Mouse (Mus musculus): ENCODE data around the gene Zfp69.

Zfp69 gene

DNA sequence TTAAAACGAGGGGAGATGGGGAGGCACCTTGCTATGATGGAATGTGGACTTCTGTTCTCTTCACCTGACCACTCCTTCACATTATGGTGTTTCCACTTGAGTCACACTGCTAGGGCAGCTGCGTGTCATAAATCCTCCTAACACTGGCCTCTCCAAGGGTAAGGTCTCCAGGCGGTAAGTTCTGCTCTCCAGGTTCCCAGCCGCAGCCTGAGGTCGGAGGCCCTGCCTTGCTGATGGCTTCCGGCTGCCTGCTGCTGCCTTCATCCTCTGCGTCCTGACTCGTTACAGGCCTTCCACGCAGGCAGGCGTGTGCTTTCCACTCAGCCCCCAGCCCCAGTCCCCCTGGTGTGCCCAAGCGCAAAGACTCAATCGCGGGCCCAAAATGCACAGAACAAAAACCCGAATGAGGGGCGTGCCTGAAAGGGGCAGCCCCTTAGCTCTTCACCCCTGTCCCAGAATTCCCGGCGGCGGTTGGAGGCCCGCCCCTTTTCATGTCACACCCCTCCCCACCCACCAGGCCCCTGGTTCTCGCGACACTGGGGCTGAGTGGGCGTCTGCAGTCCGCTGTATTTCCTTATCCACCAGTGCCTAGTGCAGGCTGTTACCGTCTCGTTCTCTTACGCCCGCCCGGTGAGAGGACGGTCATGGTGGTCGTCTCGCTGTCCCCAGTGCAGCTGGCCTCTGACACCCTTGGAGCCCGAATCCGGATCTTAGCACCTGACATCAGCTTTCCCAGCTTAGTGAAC, 26.8 kb downstream of the Zfp69 start, which contains the start of gene Exo5:
Gene Exo5 (minus strand): TSS at position 464 of the 746 bp plus-strand sequence.
- DNase-seq (ENCODE audit: low read depth, low spot score), result peak; percentile 87

DNA sequence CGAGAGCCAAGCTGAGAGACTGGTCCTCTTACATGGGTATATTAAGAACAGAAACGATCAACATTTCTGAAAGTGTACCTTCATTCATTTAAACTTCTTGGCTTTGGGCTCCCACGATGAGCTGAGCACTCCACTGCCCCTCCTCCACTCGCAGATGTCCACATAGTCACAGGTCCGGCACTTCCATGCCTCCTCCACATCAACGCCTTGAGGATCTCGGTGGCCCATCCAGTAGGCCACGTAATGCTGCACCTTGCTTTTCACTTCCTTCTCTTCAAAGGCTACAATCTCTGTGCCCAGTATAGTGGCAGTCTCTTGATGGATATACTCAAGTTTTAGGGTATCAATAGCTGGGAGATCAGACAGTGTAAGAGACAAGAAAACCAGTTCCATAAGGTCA, 30.0 kb downstream of the Zfp69 start:
- DNase-seq (ENCODE audit: low read depth, low spot score), result no peak

DNA sequence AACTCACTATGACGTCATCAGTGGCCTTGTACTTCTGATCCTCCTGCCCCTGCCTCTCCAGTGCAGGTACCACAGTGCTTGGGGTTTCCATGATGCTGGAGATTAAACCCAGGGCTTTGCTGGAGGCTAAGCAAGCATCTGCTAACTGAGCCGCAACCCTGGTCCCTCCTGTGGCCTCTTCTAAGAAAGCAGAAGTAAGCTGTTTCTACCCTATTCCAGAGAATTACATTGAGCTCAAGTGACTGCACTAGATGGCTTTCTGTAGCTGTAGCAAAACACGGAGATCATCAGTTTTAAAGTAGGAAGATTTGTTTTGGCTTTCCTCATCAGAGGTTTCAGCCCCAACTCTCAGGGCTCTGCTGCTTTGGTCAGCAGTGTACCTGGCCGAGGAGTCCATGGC, 37.0 kb downstream of the Zfp69 start:
- no peak for DNase-seq (ENCODE audit: low read depth, low spot score)

DNA sequence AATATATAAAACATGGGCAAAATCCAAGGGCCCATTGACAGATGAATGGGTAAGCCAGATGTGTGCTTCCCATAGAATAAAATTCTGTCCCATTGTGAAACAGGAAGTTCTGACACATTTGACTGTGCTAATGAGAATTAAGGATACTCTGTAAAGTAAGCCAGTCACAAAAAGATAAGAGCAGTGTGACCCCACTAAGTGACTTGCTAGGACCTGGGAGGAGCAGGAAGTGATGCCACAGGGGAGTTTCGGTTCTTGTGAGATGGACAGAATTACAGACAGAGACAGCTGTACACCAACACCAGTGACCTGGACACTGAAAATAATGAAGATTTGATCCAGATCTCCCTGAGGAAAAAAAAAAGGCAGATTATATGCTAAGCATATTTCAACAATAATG, 37.6 kb downstream of the Zfp69 start:
- no peak for DNase-seq (ENCODE audit: low read depth, low spot score)

GRCm38 (mm10) chr4:120913443-120913842, 38.1 kb downstream of the Zfp69 start:
- DNase-seq (ENCODE audit: low read depth, low spot score), result no peak

GRCm38 (mm10) chr4:120912866-120913265, 38.6 kb downstream of the Zfp69 start:
- DNase-seq (ENCODE audit: low read depth, low spot score), result no peak

GRCm38 (mm10) chr4:120911086-120911485, 40.4 kb downstream of the Zfp69 start:
- DNase-seq (ENCODE audit: low read depth, low spot score), result no peak

DNA sequence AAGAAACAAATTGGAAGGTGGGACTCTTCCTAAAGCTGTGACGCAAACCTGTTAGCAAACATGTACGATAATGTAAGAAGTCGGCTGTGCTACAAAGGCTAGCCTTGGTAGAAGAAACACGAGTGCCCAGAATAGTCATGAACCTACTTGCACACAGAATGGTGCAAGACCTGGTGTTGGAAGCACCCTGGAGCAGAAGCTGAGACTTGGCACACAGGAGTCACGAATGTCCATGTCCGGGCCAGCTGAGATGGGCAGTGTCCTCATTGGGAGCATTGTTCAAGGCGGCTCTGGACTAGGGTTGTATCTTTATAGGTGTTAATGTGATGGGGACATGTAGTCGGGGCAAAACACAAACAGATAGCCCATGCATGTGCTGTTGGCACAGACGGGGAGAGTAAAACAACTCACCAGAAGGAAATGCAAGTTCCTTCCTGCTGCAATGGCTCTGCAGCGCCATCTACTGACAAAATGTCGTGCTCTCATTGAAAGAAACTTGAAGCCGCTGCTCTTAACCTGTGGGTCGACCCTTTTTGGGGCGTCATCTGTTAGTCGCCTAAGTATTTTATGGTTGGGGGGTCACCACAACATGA, 41.8 kb downstream of the Zfp69 start:
- DNase-seq (ENCODE audit: low read depth, low spot score), result peak; percentile 47

DNA sequence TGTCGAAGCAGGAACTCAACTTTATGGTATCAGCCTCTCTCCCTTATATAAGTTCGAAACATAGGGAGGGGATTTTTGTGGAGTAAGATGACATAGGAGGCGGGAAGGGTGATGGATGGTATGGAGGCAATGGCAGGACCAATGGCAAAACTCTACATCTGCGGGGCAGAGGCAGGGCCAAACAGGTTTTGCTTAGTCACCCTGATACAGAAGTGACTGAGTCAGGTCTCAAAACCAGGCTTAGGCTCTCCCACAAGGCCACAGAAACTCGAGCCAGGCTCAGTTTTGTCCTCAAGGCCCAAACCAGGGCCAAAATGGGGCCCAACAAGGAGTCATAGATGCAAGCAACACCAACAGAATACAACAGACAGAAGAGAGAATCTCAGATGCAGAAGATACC, 45.9 kb downstream of the Zfp69 start:
- DNase-seq (ENCODE audit: low read depth, low spot score), result no peak

- DNase-seq (ENCODE audit: low read depth, low spot score), result no peak
Observed at GRCm38 (mm10) chr4:120904533-120904932, 47.0 kb downstream of the Zfp69 start.

- peak; percentile 32 for DNase-seq (ENCODE audit: low read depth, low spot score)
Observed at GRCm38 (mm10) chr4:120895810-120896584, 55.5 kb downstream of the Zfp69 start.

DNA sequence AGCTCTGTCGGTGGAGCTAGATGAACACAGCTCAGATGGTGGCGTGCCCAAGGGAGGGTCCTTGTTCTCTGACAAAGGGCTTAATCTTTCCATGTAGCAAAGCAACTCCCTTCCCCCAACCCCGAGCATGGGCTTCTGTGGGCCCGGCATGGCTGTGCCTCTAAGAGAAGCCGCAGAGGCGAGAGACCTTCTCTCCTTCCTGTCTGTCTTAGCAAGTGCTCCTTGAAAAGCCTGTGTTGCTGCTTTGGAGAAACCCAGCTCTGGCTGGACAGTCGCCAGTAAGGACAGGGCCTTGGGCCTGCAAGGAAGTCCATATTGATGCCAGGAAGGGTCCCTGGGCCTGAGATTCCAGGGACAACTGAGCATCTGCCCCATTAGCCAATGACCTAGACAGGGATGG, 56.3 kb downstream of the Zfp69 start:
- DNase-seq (ENCODE audit: low read depth, low spot score), result no peak

DNA sequence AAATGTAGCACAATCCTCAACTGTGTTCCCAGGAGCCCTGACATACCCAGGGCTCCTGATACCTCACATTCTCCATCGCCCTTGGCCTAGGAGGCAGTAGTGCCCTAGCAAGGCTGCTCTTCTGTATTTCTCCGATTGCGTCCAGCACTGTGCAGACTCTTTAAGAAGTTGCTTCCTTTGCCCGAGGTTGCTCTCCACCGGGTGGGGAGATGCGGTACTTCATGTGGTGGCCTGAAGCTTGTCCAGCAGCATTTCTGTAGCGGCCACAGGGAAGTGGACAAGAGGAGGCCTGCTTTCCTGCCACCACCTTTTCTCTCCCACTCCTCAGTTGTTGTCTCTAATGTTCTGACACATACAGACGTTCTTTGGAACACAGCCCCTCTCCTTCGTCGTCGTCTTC, 56.9 kb downstream of the Zfp69 start:
- DNase-seq (ENCODE audit: low read depth, low spot score), result no peak

DNA sequence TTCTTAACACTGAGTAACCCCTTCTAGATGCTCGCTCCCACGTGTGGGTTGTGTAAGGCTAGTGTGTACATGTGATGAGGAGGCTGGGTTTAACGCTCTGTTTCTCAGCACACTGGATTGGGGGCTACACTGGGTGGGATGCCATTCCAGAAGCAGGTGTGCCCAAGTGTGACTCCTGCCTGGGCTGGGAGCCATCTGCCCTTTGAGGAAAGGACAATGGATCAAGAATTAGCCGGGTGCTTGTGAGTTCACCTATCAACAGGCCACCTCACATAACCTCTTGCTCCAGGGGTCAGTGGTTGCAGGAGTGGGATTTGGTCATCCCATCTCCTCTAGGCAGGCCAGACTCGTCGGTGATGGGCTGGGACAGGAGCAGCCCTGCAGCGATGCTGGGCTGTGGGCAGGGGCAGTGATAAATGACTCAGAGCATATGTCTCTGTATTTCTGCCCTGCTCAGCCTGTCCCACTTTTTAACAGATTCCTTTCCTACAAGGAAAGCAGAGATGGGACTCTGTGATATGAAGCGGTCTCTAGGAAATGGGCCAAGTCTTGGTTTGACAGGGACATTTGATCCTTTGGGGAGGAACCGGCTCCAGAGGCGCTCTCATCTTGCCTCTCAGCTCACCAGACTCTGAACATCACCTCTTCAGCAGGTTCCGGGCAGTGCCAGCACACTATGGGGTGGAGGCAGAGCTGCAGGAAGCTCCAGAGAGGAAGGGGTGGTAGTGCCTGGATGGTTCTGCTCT, 57.7 kb downstream of the Zfp69 start:
- DNase-seq (ENCODE audit: low read depth, low spot score), result no peak

GRCm38 (mm10) chr4:120892516-120892915, 59.0 kb downstream of the Zfp69 start:
- no peak for DNase-seq (ENCODE audit: low read depth, low spot score)

DNA sequence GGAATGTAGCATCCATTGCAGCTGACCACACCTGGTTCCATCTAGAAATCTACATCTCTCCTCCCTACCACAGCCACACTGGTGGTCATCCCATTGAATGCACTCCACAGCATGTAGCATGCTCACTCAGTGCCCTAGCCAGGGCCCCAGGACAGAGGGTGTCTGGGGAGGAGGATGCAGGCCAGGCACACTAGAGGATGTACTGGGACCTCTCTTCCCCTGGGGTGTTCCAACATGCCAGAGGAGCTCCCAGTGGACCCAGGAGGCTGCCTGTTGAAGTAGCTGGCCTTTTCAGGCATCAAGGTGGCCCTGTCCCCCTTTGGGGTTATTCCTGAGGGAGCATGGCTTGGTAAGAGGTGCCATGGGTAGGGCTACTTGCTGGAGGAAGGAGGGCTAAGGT, 59.5 kb downstream of the Zfp69 start:
- no peak for DNase-seq (ENCODE audit: low read depth, low spot score)

- no peak for DNase-seq (ENCODE audit: low read depth, low spot score)
Observed at GRCm38 (mm10) chr4:120890754-120891440, 60.6 kb downstream of the Zfp69 start.

DNA sequence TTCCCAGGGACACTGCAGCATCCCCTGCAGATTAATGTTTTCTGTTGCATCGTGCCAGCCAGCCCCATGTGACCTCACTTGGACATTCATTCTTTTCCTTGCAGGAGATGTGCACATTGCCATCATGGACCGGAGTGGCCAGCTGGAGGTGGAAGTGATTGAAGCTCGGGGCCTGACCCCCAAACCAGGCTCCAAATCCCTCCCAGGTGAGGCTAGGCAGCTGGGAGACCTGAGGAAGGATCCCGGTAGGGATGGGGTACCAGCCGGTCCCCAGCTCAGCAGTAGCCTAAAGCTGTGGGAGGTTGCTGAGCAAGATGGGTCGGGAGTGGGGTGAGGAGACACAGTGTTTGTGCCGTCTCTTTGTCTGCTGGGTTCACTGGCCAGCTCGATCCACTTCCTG, 62.6 kb downstream of the Zfp69 start:
- no peak for DNase-seq (ENCODE audit: low read depth, low spot score)

DNA sequence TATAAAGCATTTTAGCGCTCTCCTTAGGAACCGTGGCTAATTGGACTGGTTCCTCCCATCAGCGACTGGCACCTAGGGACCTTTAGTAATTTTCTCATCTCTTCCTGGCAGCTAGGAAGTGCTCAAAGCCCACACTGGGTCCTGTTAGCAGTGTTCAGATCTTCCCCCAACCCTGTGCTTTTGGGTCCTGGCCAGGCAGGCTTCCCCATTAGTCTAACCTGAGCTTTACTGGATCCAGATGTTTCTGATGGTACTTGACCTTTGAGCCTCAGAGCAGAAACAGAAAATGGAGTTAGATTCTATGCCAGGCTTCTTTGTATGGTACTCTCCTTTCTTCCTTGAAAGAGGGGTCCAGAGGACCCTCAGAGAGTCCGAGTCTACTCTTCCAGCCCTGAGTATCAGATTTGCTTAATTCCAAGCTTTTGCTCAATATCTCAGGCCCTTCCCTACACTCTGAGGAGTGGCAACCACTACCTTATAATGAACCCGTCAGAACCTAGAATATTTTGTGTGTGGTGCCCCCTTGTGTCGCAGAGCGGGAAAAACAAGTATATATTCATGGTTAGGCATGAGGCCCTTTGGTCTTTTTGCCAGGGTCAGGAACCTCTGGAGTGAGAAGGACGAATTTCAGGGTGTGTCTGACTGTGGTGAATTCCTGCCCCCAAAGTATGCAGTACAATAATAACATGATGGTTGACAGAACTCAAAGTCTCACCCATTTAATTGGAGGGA, 64.0 kb downstream of the Zfp69 start:
- no peak for DNase-seq (ENCODE audit: low read depth, low spot score)

DNA sequence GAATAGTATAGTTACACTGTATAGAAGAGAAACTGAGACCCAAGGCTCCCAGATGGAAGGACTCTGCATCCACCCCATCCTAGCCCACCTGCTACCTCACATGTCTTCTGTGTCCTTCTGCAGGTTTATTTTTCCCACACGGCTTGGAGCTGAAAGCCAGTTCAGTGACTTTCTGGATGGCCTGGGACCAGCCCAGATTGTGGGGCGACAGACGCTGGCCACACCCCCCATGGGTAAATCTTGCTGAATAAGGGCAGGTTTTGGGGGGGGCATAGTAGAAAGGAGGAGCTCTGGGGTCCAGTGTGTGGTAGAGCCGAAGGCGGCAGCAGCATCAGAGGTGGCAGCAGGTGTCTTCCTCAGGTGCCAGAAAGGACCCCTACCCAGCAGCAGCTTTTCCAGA, 64.7 kb downstream of the Zfp69 start:
- DNase-seq (ENCODE audit: low read depth, low spot score), result no peak

- DNase-seq (ENCODE audit: low read depth, low spot score), result no peak
Observed at GRCm38 (mm10) chr4:120886131-120886530, 65.4 kb downstream of the Zfp69 start.
